Mouse (Mus musculus): ENCODE data around the gene Ntrk3.

DNA sequence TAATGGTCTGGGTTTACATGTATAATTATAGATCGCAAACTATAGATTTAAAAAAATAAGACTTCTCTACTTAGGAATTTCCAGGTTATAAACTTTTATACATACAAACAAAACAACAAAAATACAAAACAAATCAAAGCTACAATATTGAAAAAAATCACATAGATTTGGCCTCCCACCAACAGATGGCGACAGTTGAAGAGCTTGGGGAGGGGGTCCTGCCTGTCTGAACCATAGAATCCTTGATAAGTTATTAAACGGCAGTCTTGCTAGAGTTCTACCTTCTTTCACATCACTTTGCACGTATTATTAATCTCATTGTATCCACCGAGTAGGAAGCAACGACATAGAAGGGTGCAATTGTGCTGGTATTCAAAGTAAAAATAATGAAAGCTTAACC, 68.9 kb downstream of the Ntrk3 start:
- TF ChIP-seq CTCF (IDR thresholded peaks at IDR 0.05; ENCODE audit: borderline replicate concordance, insufficient read depth, low read depth, low read length) (no peak), POLR2A (IDR thresholded peaks at IDR 0.05; ENCODE audit: borderline replicate concordance, insufficient read depth, low read length) (no peak)

All from cerebellum, adult 2 months (tissue).